Mouse (Mus musculus) neural tube, embryonic 11.5 days (tissue): ENCODE results near the gene Fam57b. TPM values are rescaled to one million over a fixed set of nuclear protein-coding genes. Genes with fewer than 3 reads are reported as not detected.

Source experiments
- ATAC-seq: fragments of 200-750 bp; cut with Nextera tagmentation; 2 replicates; pipeline ENCODE4 v1.8.0; 2017; ENCODE audit warnings: moderate number of reproducible peaks, mild to moderate bottlenecking, moderate TSS enrichment, moderate library complexity; ENCODE audit not compliant: insufficient read depth, low FRiP score, low TSS enrichment
- DNase-seq: peaks from one replicate; pipeline ENCODE4 v3.0.0-alpha.2; 2015; ENCODE audit warnings: low spot score
- H3K27ac ChIP-seq: fragments of 300-500 bp; sonication (generic); 2 replicates; pipeline ENCODE4 v1.5.1; 2014; ENCODE audit warnings: low read depth, mild to moderate bottlenecking, low read length
- H3K27me3 ChIP-seq: fragments of 300-500 bp; sonication (generic); 2 replicates; pipeline ENCODE4 v1.6.1; 2014; ENCODE audit warnings: mild to moderate bottlenecking, low read length, mixed read lengths; ENCODE audit not compliant: control insufficient read depth, insufficient read depth
- H3K36me3 ChIP-seq: fragments of 300-500 bp; sonication (generic); 2 replicates; pipeline ENCODE4 v1.6.1; 2014; ENCODE audit warnings: mild to moderate bottlenecking, low read length, moderate library complexity, mixed read lengths; ENCODE audit not compliant: control insufficient read depth, insufficient read depth
- H3K4me1 ChIP-seq: fragments of 300-500 bp; sonication (generic); 2 replicates; pipeline ENCODE4 v1.6.1; 2014; ENCODE audit warnings: low read length, mixed read lengths; ENCODE audit not compliant: control insufficient read depth, insufficient read depth
- H3K4me2 ChIP-seq: fragments of 300-500 bp; sonication (generic); 2 replicates; pipeline ENCODE4 v1.6.1; 2014; ENCODE audit warnings: low read depth, mild to moderate bottlenecking, moderate library complexity
- H3K4me3 ChIP-seq: fragments of 300-500 bp; sonication (generic); 2 replicates; pipeline ENCODE4 v1.5.1; 2014; ENCODE audit warnings: low read depth, low read length
- H3K9ac ChIP-seq: fragments of 300-500 bp; sonication (generic); 2 replicates; pipeline ENCODE4 v1.6.1; 2014; ENCODE audit warnings: mild to moderate bottlenecking, low read length
- H3K9me3 ChIP-seq: fragments of 300-500 bp; sonication (generic); 2 replicates; pipeline ENCODE4 v1.6.1; 2016; ENCODE audit warnings: low read length; ENCODE audit not compliant: control insufficient read depth
- WGBS: fragments of 180-500 bp; shearing (Covaris S2); extraction: QIAGEN DNeasy Blood & Tissue Kit; methylation state at CpG from one replicate; pipeline ENCODE4 v1.1.7; 2014; 5-methylcytosine and 5-hydroxymethylcytosine counted together
- polyA plus RNA-seq: library from polyadenylated mRNA; unstranded; fragments of >200 nt; fragmentation: Nextera tagmentation; extraction: Ambion mirVana; gene quantifications from 2 replicates; pipeline ENCODE4 v1.2.1, GENCODE M21; 2014

Fam57b gene
- polyA plus RNA-seq, 1 experiment from 2014 or later, result 14.4 TPM

- Histone ChIP-seq H3K27me3 (peaks cover 15% of the 10 kb centered on the region), H3K4me3 (peak overlapping the region; percentile 60), H3K9ac (peak overlapping the region; percentile 65), H3K4me2 (peak overlapping the region; percentile 100), H3K27ac (no peak overlapping the region), H3K9me3 (no peaks in the 10 kb centered on the region), H3K36me3 (peaks cover 6% of the 10 kb centered on the region; the same call in 1 of the 2 replicates), H3K4me1 (peaks cover 12% of the 10 kb centered on the region)
- under 1% methylated on average over 48 of the region's 74 CpGs for WGBS
- ATAC-seq (peak; percentile 56), DNase-seq (peak; percentile 75)
Observed at GRCm38 (mm10) chr7:126847421-126848398, 50.2 kb downstream of the Fam57b start.

- Histone ChIP-seq H3K4me3 (peak overlapping the region; percentile 60; the same call in 1 of the 2 replicates), H3K4me1 (peaks cover 12% of the 10 kb centered on the region), H3K27me3 (peaks cover 15% of the 10 kb centered on the region), H3K9me3 (no peaks in the 10 kb centered on the region), H3K4me2 (peak overlapping the region; percentile 100), H3K36me3 (peaks cover 9% of the 10 kb centered on the region), H3K27ac (no peak overlapping the region), H3K9ac (peak overlapping the region; percentile 65)
- WGBS, result 22% methylated on average over 10 of the region's 10 CpGs
- no peak for DNase-seq
- ATAC-seq, result no peak
Observed at GRCm38 (mm10) chr7:126848794-126849193, 51.3 kb downstream of the Fam57b start.

- no peak overlapping the region for H3K9ac ChIP-seq
- ATAC-seq (no peak), DNase-seq (no peak)
- H3K9me3 ChIP-seq, result no peaks in the 10 kb centered on the region
- no peak overlapping the region for H3K27ac ChIP-seq
- 98% methylated on average over 6 of the region's 6 CpGs for WGBS
- no peak overlapping the region for H3K4me2 ChIP-seq
- H3K4me3 ChIP-seq, result no peak overlapping the region
- peaks cover 12% of the 10 kb centered on the region for H3K4me1 ChIP-seq
- peaks cover 9% of the 10 kb centered on the region for H3K36me3 ChIP-seq
- H3K27me3 ChIP-seq, result peaks cover 15% of the 10 kb centered on the region
Observed at GRCm38 (mm10) chr7:126850161-126850560, 52.7 kb downstream of the Fam57b start.

GRCm38 (mm10) chr7:126851192-126851591 lies 53.7 kb downstream of the Fam57b start:
- H3K36me3 ChIP-seq, result peaks cover 9% of the 10 kb centered on the region

GRCm38 (mm10) chr7:126853454-126853853 lies 56.0 kb downstream of the Fam57b start:
- Histone ChIP-seq H3K4me2 (no peak overlapping the region), H3K27ac (no peak overlapping the region), H3K4me3 (no peak overlapping the region), H3K27me3 (peaks cover 11% of the 10 kb centered on the region), H3K9me3 (no peaks in the 10 kb centered on the region), H3K36me3 (peaks cover 14% of the 10 kb centered on the region), H3K9ac (no peak overlapping the region), H3K4me1 (peaks cover 3% of the 10 kb centered on the region)
- DNase-seq, result no peak
- ATAC-seq, result no peak
- 88% methylated on average over 5 of the region's 5 CpGs for WGBS

More at GRCm38 (mm10) chr7:126851192-126851591, 53.7 kb downstream of the Fam57b start:
- no peak overlapping the region for H3K4me2 ChIP-seq
- ATAC-seq (no peak), DNase-seq (no peak)
- H3K27me3 ChIP-seq, result peaks cover 15% of the 10 kb centered on the region
- no peak overlapping the region for H3K9ac ChIP-seq
- H3K4me1 ChIP-seq, result peaks cover 12% of the 10 kb centered on the region
- no peak overlapping the region for H3K27ac ChIP-seq
- 42% methylated on average over 12 of the region's 12 CpGs for WGBS
- H3K9me3 ChIP-seq, result no peaks in the 10 kb centered on the region
- H3K4me3 ChIP-seq, result no peak overlapping the region

GRCm38 (mm10) chr7:126855641-126856040 lies 58.2 kb downstream of the Fam57b start:
- H3K9ac ChIP-seq, result no peak overlapping the region
- no peaks in the 10 kb centered on the region for H3K9me3 ChIP-seq
- ATAC-seq (no peak), DNase-seq (no peak)
- H3K27me3 ChIP-seq, result no peaks in the 10 kb centered on the region
- no peak overlapping the region for H3K4me2 ChIP-seq
- H3K27ac ChIP-seq, result no peak overlapping the region
- no peak overlapping the region for H3K4me3 ChIP-seq
- H3K36me3 ChIP-seq, result peaks cover 17% of the 10 kb centered on the region
- 85% methylated on average over 3 of the region's 3 CpGs for WGBS
- H3K4me1 ChIP-seq, result no peaks in the 10 kb centered on the region; the same call in 1 of the 2 replicates

GRCm38 (mm10) chr7:126856741-126857420 lies 59.4 kb downstream of the Fam57b start:
- ATAC-seq (no peak), DNase-seq (no peak)
- no peaks in the 10 kb centered on the region for H3K27me3 ChIP-seq
- no peak overlapping the region for H3K9ac ChIP-seq
- H3K4me1 ChIP-seq, result peaks cover 4% of the 10 kb centered on the region; the same call in 1 of the 2 replicates
- no peak overlapping the region for H3K4me3 ChIP-seq
- WGBS, result 68% methylated on average over 9 of the region's 9 CpGs
- H3K36me3 ChIP-seq, result peaks cover 15% of the 10 kb centered on the region
- no peaks in the 10 kb centered on the region for H3K9me3 ChIP-seq
- no peak overlapping the region for H3K4me2 ChIP-seq
- H3K27ac ChIP-seq, result no peak overlapping the region

- no peak for ATAC-seq
Observed at GRCm38 (mm10) chr7:126860987-126861386, 63.5 kb downstream of the Fam57b start.

More at GRCm38 (mm10) chr7:126860987-126861386, 63.5 kb downstream of the Fam57b start:
- Histone ChIP-seq H3K4me2 (peak overlapping the region; percentile 85), H3K27ac (no peak overlapping the region), H3K36me3 (peaks cover 8% of the 10 kb centered on the region), H3K4me1 (peaks cover 22% of the 10 kb centered on the region), H3K9ac (peak overlapping the region; percentile 70), H3K9me3 (no peaks in the 10 kb centered on the region), H3K4me3 (peak overlapping the region; percentile 60), H3K27me3 (no peaks in the 10 kb centered on the region)
- WGBS, result 68% methylated on average over 5 of the region's 5 CpGs
- no peak for DNase-seq
